Mouse (Mus musculus) megakaryocyte, embryonic 14.5 days (primary cell): Measurements from ENCODE around the gene Gpsm2.

ENCODE experiments used
- FLI1 ChIP-seq: IDR thresholded peaks from 2 replicates; pipeline ENCODE4 v1.6.1; 2012; ENCODE audit warnings: low read length, inconsistent platforms, mixed read lengths
- GATA1 ChIP-seq: IDR thresholded peaks from 3 replicates; pipeline ENCODE4 v1.6.1; 2012; ENCODE audit warnings: mixed read lengths, low read length, inconsistent platforms, borderline replicate concordance

GRCm38 (mm10) chr3:108639412-108639811 is 82.7 kb downstream of the Gpsm2 start:
- TF ChIP-seq GATA1 (no peak), FLI1 (no peak)
